Mouse (Mus musculus) kidney, postnatal 0 days (tissue): ENCODE measurements around the gene Ssh2. TPM values are rescaled to one million over a fixed set of nuclear protein-coding genes. Genes with fewer than 3 reads are reported as not detected.

ENCODE experiments used
- ATAC-seq: fragments of 200-750 bp; cut with Nextera tagmentation; replicated peaks from 2 replicates; pipeline ENCODE4 v1.8.0; 2017; ENCODE audit warnings: low read depth, moderate number of reproducible peaks, moderate TSS enrichment, moderate library complexity; ENCODE audit not compliant: low FRiP score
- DNase-seq: peaks from one replicate; pipeline ENCODE4 v3.0.0-alpha.2; 2016; ENCODE audit warnings: low spot score
- H3K27ac ChIP-seq: fragments of 300-500 bp; sonication (generic); 2 replicates; pipeline ENCODE4 v1.5.1; 2014; ENCODE audit warnings: mild to moderate bottlenecking
- H3K27me3 ChIP-seq: fragments of 300-500 bp; sonication (generic); 2 replicates; pipeline ENCODE4 v1.6.1; 2014; ENCODE audit warnings: low read length, mixed read lengths; ENCODE audit not compliant: insufficient read depth
- H3K36me3 ChIP-seq: fragments of 300-500 bp; sonication (generic); 2 replicates; pipeline ENCODE4 v1.6.1; 2014; ENCODE audit warnings: low read length, mixed read lengths; ENCODE audit not compliant: insufficient read depth
- H3K4me1 ChIP-seq: fragments of 300-500 bp; sonication (generic); replicated peaks from 2 replicates; pipeline ENCODE4 v1.6.1; 2014; ENCODE audit warnings: antibody characterized with exemption, low read length, mixed read lengths; ENCODE audit not compliant: insufficient read depth
- H3K4me2 ChIP-seq: fragments of 300-500 bp; sonication (generic); 2 replicates; pipeline ENCODE4 v1.6.1; 2014; ENCODE audit warnings: mild to moderate bottlenecking, low read length, moderate library complexity, mixed read lengths
- H3K4me3 ChIP-seq: fragments of 300-500 bp; sonication (generic); replicated peaks from 2 replicates; pipeline ENCODE4 v1.5.1; 2014; ENCODE audit warnings: low read depth, low read length
- H3K9ac ChIP-seq: fragments of 300-500 bp; sonication (generic); 2 replicates; pipeline ENCODE4 v1.6.1; 2014; ENCODE audit warnings: low read depth, low read length
- H3K9me3 ChIP-seq: fragments of 300-500 bp; sonication (generic); replicated peaks from 2 replicates; pipeline ENCODE4 v1.6.1; 2016; ENCODE audit warnings: low read length, inconsistent platforms, mixed read lengths
- CTCF ChIP-seq: IDR thresholded peaks from 2 replicates; pipeline ENCODE4 v1.5.1; 2016; ENCODE audit warnings: antibody characterized with exemption, low read depth, mild to moderate bottlenecking, moderate library complexity
- WGBS: fragments of 180-500 bp; shearing (Covaris S2); extraction: QIAGEN DNeasy Blood & Tissue Kit; methylation state at CpG from one replicate; pipeline ENCODE4 v1.1.7; 2014; 5-methylcytosine and 5-hydroxymethylcytosine counted together
- polyA plus RNA-seq: library from polyadenylated mRNA; unstranded; fragments of >200 nt; fragmentation: Nextera tagmentation; extraction: Ambion mirVana; gene quantifications from 2 replicates; pipeline ENCODE4 v1.2.1, GENCODE M21; 2015

The Ssh2 gene
- polyA plus RNA-seq, 1 experiment from 2014 or later, result 3.9 TPM

- Histone ChIP-seq H3K27me3 (no peaks in the 10 kb centered on the region), H3K9ac (no peak overlapping the region), H3K27ac (no peak overlapping the region), H3K4me1 (peaks cover 20% of the 10 kb centered on the region), H3K4me3 (no peak overlapping the region), H3K36me3 (no peaks in the 10 kb centered on the region), H3K4me2 (no peak overlapping the region), H3K9me3 (no peaks in the 10 kb centered on the region)
- DNase-seq (no peak), ATAC-seq (no peak)
- TF ChIP-seq CTCF, result no peak
- WGBS, result 75% methylated on average over 5 of the region's 5 CpGs
Observed at GRCm38 (mm10) chr11:77486798-77487197, 270.7 kb downstream of the Ssh2 start.

GRCm38 (mm10) chr11:77488771-77489581 is 272.9 kb downstream of the Ssh2 start:
- no peak overlapping the region for H3K27ac ChIP-seq
- peak overlapping the region; percentile 75 for H3K9ac ChIP-seq
- peak overlapping the region; percentile 85 for H3K4me3 ChIP-seq
- H3K27me3 ChIP-seq, result no peaks in the 10 kb centered on the region
- no peaks in the 10 kb centered on the region for H3K36me3 ChIP-seq
- DNase-seq, result no peak
- peak overlapping the region; percentile 100 for H3K4me2 ChIP-seq
- H3K9me3 ChIP-seq, result no peaks in the 10 kb centered on the region
- ATAC-seq, result no peak
- WGBS, result 4% methylated on average over 54 of the region's 55 CpGs
- TF ChIP-seq CTCF, result no peak
- peaks cover 28% of the 10 kb centered on the region for H3K4me1 ChIP-seq

GRCm38 (mm10) chr11:77489591-77490235 is 273.6 kb downstream of the Ssh2 start, which contains the start of gene Ankrd13b:
Ankrd13b (minus strand) TSS chr11:77489678.
- H3K9me3 ChIP-seq, result no peaks in the 10 kb centered on the region
- H3K4me2 ChIP-seq, result peak within 1 kb of the TSS; percentile 100
- H3K36me3 ChIP-seq, result no peaks in the 10 kb centered on the region
- H3K9ac ChIP-seq, result peak within 1 kb of the TSS; percentile 75
- no peaks in the 10 kb centered on the region for H3K27me3 ChIP-seq
- ATAC-seq (peak; percentile 19; the same call in 1 of the 2 replicates), DNase-seq (peak; percentile 87)
- no peak within 1 kb of the TSS for H3K27ac ChIP-seq
- WGBS, result under 1% methylated on average over 66 of the region's 87 CpGs
- peaks cover 35% of the 10 kb centered on the region for H3K4me1 ChIP-seq
- TF ChIP-seq CTCF, result no peak
- peak within 1 kb of the TSS; percentile 85 for H3K4me3 ChIP-seq

- H3K4me3 ChIP-seq, result 0 out of 2 replicates have a peak overlapping the region, but pooled peaks have one; percentile 85
- H3K4me2 ChIP-seq, result peak overlapping the region; percentile 100
- WGBS, result 60% methylated on average over 6 of the region's 6 CpGs
- H3K9ac ChIP-seq, result no peak overlapping the region
- ATAC-seq, result no peak
- no peaks in the 10 kb centered on the region for H3K27me3 ChIP-seq
- no peak for DNase-seq
- H3K36me3 ChIP-seq, result no peaks in the 10 kb centered on the region
- H3K4me1 ChIP-seq, result peaks cover 42% of the 10 kb centered on the region
- no peaks in the 10 kb centered on the region for H3K9me3 ChIP-seq
- no peak for TF ChIP-seq CTCF
- H3K27ac ChIP-seq, result no peak overlapping the region
Observed at GRCm38 (mm10) chr11:77490451-77490850, 274.4 kb downstream of the Ssh2 start.

- no peaks in the 10 kb centered on the region for H3K9me3 ChIP-seq
- peak; percentile 48 for ATAC-seq
- H3K4me2 ChIP-seq, result peak overlapping the region; percentile 95
- TF ChIP-seq CTCF, result peak; percentile 99
- H3K36me3 ChIP-seq, result no peaks in the 10 kb centered on the region
- H3K4me3 ChIP-seq, result peak overlapping the region; percentile 91
- peak overlapping the region; percentile 95 for H3K27ac ChIP-seq
- WGBS, result 0% methylated on average over 13 of the region's 13 CpGs
- peaks cover 43% of the 10 kb centered on the region for H3K4me1 ChIP-seq
- DNase-seq, result peak; percentile 96
- H3K27me3 ChIP-seq, result no peaks in the 10 kb centered on the region
- no peak overlapping the region; the same call in 1 of the 2 replicates for H3K9ac ChIP-seq
Observed at GRCm38 (mm10) chr11:77491123-77491501, 275.0 kb downstream of the Ssh2 start.

- Histone ChIP-seq H3K36me3 (no peaks in the 10 kb centered on the region), H3K27ac (peak overlapping the region; percentile 95), H3K9me3 (no peaks in the 10 kb centered on the region), H3K4me2 (peak overlapping the region; percentile 95), H3K4me3 (peak overlapping the region; percentile 91), H3K27me3 (no peaks in the 10 kb centered on the region), H3K4me1 (peaks cover 43% of the 10 kb centered on the region), H3K9ac (peak overlapping the region; percentile 20; the same call in 1 of the 2 replicates)
- no peak; the same call in 1 of the 2 replicates for ATAC-seq
- WGBS, result under 1% methylated on average over 23 of the region's 23 CpGs
- no peak for TF ChIP-seq CTCF
- peak; percentile 88 for DNase-seq
Observed at GRCm38 (mm10) chr11:77491502-77492291, 275.6 kb downstream of the Ssh2 start.
